Mouse (Mus musculus): ENCODE measurements around the gene Rab30.

Gene Rab30

DNA sequence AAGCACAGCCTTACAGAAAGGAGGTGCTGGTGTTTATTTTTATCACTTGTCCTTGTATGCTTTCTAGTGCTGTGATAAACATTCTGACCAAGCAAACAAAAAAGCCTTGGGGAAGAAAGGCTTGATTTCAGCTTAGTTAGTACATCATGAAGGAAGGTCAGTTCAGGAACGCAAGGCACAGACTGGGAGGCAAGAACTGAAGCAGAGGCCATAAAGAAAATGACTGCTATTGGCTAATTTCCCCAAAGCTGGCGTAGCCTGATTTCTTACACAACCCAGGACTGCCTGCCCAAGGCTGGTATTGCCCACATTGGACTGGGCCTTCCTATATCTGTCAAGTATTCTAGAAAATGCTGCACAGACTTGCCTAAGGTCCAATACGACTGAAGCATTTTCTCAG lies 106.8 kb downstream of the Rab30 start:
- DNase-seq (ENCODE audit: low spot score), result no peak

DNA sequence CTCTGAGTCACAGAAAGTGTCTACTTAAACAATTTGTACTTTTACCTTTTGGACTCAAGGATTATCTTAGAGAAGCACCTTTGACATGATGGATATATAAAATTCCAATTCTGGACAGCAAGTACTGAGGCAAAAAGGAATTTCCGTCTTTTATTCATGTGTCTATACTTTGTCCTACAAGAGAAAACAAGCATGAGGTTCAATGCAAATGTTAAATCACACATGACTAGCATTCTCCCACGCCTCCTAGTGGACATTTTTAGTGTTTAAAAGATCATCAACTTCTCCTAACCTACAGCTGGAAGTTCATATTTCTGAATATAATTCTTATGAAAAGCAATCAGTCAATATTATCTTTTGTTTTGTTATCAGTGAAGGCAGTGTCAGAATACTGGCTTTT lies 125.1 kb downstream of the Rab30 start:
- no peak for DNase-seq (ENCODE audit: low spot score)

DNA sequence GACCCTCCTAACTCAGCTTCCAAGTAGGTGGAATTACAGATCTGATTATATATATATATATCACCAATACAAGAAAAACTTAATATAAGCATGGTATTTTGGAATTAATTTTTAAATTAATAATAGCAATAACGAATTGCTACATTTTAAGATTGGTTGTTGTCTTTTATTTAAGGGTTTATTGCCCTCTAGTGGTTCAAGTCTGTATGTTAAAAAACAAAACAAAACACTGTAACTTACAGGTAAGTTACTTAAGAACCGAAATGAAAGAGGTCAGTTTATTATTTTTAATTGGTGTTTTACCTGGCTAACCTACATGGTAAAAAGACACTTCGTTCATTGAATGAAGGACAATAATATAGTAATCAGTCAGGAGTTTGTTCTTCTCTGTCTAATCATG lies 128.8 kb downstream of the Rab30 start:
- DNase-seq (ENCODE audit: low spot score), result no peak

DNA sequence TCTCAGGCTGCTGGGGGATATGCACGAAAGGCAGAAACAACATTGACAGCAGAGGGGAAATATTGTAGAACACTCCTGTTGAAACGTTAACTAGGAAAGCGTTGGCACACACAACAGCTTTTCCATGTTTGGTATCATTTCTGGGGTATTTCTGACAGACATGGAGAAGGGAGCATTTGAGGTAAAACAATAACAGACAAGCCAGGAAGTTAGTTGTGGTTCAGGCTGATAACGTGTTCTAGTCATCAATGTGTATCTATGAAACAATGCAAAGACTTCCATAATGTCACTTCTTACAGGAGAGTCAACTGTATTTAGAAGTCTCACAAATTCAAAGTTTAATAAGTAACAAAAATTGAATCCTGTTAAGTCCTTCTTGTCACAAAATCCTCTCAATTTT lies 130.2 kb downstream of the Rab30 start:
- DNase-seq (ENCODE audit: low spot score), result no peak

DNA sequence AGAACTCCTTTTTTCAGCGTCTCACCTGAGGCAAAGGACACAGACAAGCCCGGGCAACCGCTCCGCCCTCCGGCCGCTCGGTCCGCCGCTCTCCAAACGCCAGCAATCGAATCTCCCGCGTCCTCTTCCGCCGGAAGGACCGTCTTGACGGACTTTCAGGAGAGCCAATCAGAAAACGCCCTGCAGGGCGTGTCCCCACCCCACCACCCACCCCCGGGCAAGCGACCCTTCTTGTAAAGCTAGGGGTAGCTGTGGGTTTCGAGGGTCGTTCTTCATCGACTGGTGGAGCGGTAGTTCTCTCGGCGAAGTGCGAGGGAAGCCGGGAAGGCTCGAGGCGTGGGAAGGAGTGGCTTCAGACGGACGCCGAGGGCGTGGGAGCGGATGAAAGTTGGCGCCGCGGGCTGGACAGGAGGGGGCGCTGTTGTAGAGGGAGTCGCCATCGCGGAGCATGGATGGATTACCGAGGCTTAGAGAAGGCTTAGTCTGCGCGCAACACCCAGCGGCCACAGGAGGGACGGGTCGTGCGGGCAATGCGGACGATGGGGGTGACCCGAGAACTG lies 132.8 kb downstream of the Rab30 start, which contains the start of the genes Ddias and Prcp:
Ddias (minus strand) TSS at position 132 of the 560 bp plus-strand sequence.
Prcp (plus strand) TSS at position 355 of the 560 bp plus-strand sequence.
- peak; percentile 95 for DNase-seq (ENCODE audit: low spot score)

DNA sequence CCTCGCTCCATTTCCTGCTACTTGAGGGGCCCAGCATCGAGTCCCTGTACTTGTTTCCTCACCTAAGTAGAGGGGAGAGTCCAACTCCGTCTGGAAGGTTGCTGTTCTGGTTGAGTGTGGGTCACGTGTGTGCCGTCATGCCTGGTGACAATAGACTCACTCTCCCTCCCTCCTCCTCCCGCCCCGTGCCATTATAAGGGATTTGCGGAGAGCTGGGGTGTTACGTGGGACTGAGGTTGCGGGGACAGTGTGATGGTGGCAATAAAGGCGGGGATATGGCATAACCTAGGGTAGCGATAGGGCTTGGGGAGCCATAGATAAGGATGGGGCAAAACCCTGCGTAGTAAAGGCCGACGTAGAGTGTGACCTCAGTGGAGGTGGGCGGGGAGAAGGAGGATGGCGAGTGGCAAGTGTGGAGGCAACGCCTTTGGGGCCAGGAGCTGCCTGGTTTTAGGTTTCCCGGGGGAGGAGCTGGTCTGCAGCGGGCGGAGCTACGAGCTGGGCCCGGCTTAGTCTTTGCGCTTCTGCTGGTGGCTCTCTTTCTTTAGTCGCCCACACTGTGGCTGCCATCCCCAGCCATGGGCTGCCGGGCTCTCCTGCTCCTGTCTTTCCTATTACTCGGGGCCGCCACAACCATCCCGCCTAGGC lies 133.5 kb downstream of the Rab30 start:
- peak; percentile 38 for DNase-seq (ENCODE audit: low spot score)

DNA sequence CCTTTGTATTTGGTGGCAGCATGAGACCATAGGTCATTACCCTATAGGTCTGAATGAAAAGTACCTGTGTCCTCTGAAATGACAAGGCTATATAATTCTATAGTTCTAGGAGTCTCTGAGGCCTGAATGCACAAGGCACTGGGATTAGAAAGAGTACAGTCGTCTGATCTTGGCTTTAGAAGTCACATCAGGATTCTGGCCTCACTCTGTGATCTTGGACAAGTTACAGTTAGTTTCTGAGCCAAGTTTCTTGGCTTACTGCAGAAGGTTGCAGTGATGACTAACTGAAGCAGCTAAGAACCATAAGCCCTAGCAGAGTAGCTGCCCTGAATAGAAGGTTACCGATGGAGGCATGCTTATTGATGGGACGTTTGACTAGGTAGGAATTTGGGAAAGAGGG lies 134.7 kb downstream of the Rab30 start:
- DNase-seq (ENCODE audit: low spot score), result no peak

DNA sequence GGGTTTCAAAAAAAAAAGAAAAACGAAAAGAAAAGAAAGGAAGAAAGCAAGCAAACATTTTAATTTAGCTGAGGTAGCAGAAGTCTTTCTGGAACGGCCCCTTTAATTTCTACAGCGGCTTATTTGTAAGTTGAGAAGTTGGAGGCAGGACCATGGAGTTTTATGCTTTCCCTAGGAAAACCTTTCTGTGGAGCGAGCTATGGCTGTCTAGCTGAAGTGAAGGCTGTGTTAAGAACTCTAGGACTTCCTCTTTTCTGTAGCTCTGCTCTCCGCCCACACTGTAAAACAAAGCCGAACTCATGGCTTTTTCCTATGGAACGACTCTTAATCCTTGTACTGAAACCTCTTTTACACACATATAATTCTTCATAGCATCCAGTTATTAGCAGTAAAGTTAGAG lies 135.1 kb downstream of the Rab30 start:
- no peak for DNase-seq (ENCODE audit: low spot score)

DNA sequence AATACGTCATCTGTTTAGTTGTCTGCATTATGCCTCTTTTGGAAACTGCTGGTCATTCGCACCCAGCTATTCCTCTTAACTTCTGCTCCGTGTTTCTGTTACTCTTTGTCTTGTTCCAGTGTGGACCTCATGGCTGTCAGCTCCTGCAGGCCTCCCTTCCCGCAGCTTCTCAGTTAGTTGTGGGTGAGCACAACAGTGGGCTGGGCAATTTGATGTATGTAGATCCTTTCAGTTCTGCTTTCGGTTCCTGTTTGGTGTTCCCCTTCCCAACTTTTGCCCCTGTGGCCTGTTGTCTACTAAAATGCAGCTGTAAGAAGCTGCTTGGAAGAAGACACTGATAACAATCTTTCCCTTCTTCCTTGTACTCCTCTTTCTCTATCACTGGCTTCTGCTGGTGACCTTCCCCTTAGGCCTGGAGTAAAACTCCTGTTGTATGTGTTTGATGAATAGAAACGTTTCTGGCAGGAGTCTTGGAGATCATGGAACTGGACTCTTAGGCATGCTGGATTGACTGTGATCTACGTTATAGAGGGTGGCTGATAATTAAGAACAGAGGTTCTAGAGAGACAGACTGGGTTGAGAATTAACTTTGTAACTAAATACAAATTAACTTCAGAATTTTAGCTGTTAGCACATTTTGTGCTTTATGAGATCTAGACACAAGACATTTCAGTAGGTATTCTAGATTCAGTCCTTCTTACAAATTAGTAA lies 137.3 kb downstream of the Rab30 start:
- no peak for DNase-seq (ENCODE audit: low spot score)

DNA sequence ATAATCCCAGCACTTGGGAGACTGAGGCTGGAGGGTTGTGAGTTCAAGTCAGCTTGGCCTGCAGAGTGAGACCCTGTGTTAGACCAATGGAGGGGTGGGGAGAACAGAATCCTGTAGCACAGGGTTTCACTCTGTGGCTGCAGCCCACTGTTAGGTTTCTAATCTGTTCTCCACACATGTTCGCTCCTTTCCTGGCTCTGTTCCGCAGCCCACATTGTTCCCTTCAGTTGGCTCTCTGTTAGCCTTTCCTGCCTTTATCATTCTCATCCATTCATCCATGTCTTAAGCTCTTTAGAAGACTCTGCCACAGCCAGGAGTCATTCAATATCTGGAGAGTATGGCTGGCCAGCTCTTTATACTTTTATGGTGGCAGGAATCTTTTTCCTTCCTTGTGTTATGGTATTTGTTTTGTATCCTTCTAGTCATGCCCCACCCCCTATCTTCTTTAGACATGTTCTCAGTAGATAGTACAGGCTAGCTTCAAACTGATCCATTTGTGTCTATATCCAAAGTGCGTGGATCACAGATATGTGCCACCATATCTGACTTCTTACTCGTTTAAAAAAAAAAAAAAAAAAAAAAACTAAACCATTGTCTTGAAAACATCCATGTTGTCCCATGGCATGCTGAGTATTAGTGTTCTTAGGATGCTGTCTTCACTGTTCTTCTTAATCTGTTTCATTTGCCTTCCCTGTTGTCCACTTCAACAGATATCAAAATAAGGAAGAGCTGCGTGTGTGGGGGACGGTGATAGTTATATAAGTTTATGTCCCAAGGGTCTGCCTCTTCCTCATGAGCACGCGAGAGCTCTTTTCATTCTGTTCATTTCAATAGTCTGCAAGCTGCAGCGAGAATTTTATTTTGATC lies 142.7 kb downstream of the Rab30 start:
- DNase-seq (ENCODE audit: low spot score), result no peak

DNA sequence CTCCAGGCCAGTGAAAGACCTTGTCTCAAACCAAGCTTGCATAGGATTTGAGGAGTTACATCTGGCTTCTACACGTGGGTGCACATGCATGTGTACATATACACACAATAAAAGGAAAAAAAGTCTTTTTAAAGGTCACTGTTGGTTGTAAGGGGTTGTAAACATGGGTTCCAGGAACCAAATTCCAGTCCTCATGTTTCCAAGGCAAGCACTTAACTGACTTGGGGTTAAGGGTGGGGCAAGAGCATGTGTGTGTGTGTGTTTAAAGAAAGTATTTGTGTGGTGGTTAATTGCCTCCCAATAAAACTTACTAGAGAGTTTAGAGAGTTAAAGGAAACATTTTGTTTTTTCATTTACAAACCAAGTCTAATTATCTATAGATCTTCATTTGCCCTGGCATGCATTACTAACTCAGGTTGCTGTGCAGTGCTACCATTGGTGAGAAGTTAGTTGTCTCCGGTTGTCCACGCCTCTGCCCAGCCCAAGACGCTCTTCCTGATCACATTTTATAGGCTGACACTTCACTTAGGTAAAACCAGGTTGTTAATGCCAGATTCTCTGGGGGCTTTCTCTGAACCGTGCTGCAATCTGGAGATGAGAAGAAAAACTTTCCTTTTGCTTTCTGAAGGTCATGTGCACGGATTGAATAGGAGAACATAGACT lies 143.7 kb downstream of the Rab30 start:
- no peak for DNase-seq (ENCODE audit: low spot score)

DNA sequence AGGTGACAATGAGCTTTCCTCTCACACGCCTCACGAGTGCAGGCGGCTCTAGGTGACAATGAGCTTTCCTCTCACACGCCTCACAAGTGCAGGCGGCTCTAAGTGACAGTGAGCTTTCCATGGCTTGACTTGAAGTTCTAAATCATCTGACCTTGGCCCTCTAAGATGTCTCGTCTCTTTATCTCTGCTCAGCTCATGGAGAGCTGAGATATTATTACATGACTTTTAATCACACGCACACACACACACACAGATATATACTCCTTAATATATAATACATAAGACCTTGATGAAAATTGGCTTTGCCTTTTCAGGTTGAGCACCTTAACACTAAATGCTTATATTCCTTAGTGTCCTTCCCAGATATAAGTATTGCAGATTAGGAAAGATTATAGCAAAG lies 145.4 kb downstream of the Rab30 start:
- DNase-seq (ENCODE audit: low spot score), result no peak

DNA sequence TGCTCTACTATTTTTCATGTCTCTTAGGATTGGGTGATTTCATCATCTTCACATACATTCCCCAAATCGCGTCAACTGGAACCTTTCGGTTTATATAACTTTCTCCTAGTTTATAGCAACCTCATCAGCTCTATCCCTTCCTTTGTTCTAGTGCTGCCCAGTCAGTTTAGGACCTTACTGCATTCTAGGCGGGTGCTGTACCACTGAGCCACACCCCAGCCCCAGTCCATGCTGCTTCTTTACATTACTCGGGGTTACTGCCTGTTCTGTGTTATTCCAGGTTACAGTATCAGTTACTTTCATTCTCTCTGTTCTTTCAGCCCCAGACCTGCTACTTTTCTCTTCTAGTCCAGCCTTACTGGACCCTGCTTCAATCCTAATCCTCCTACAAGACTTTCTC lies 145.8 kb downstream of the Rab30 start:
- no peak for DNase-seq (ENCODE audit: low spot score)

DNA sequence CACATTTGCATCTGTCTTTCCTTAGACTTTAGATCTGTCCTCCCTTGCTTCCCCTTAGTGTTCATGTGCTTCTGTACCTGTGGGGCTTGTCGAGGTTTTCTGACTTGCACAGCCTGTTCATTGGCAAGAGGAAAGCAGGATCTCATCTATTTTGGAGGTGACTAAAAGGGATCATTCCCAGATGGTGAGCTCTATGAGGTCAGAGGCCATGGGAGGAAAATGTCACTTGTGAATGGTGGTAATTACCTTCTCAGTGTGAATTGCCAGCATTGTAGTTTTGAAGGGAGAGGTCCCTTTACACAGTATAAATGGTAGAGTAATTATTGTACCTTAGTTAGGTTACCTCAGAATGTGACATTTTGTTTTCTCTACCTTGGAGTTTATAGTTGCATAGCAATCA lies 148.8 kb downstream of the Rab30 start:
- DNase-seq (ENCODE audit: low spot score), result no peak

DNA sequence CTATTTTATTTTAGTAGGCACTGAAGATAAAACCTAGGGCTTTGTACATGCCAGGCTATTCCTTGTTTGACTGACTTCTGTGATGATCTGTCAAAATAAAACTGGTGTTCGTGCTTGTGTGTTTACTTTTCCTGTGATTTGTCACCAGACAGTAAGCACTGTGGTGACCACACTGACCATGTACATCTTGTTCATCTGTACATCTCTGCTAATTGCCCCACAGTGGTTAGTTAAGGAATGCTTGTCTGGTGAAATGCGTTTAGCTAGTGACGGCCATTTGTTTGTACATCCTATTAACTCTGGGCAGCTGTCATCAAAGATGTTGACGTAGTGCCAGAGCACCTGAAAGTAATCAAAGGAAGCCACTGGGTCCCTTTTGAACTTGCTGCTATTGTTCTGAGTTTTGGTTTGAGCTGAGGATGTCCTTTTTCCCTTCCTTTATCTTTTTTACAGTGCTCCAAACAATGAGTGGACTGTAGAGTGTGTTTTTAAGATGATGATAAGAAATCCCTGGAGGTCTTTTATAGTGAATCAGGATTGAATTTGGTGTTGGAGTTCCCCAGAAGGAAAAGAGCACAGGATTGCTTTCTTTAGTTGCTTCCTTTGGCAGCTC lies 149.3 kb downstream of the Rab30 start:
- DNase-seq (ENCODE audit: low spot score), result no peak

DNA sequence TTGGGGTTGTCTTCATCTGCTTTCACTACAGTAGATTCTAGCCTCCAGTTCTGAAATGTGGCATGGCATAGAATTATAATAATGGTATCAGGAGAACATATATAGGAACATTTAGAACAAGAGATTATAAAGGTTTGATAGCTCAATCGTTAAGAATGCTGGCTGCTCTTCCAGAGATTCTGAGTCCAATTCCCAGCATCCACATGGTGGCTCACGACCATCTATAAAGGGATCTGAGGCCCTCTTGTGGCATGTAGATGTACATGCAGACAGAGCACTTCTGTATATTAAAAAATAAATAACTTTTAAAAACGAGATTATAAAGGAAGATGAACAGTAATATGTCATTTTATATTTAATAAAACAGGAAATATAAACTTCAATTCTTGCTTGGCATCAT lies 152.1 kb downstream of the Rab30 start:
- no peak for DNase-seq (ENCODE audit: low spot score)

All from urinary bladder, postnatal 10 days (tissue).